Mouse (Mus musculus) thymus, postnatal 4 days (tissue): ENCODE data around the gene B630019K06Rik.
"Not testable (repeated sequence)": the region's sequence is repeated elsewhere in the genome, so short reads cannot be mapped to it uniquely, and the experiment has no call there.

Experiments
- DNase-seq: peaks from one replicate; pipeline ENCODE4 v3.0.0; 2021

Gene B630019K06Rik

GRCm38 (mm10) chrX:8892343-8893155, at the start of gene B630019K06Rik:
B630019K06Rik (plus strand) TSS chrX:8892382.
- DNase-seq: peak; percentile 50

GRCm38 (mm10) chrX:8843694-8844093, 48.5 kb upstream of the B630019K06Rik start, which contains the start of gene Gm6592:
Gm6592 (plus strand) TSS chrX:8843994.
- DNase-seq: no peak

GRCm38 (mm10) chrX:8852486-8852885, 39.7 kb upstream of the B630019K06Rik start:
- DNase-seq: no peak

- peak; percentile 68 for DNase-seq
Observed at GRCm38 (mm10) chrX:8864331-8864730, 27.9 kb upstream of the B630019K06Rik start.

GRCm38 (mm10) chrX:8873953-8874352, 18.2 kb upstream of the B630019K06Rik start, which contains the start of gene Gm5751:
Gm5751 (plus strand) TSS chrX:8874253.
- not testable (repeated sequence) for DNase-seq

- no peak for DNase-seq
Observed at GRCm38 (mm10) chrX:8884336-8884735, 7.8 kb upstream of the B630019K06Rik start.

GRCm38 (mm10) chrX:8891975-8892342, 223 bp upstream of the B630019K06Rik start:
- DNase-seq: peak; percentile 15

GRCm38 (mm10) chrX:8893182-8893651, 1.0 kb downstream of the B630019K06Rik start:
- DNase-seq: no peak

GRCm38 (mm10) chrX:8900823-8901222, 8.6 kb downstream of the B630019K06Rik start:
- DNase-seq: no peak

- no peak for DNase-seq
Observed at GRCm38 (mm10) chrX:8901906-8902472, 9.8 kb downstream of the B630019K06Rik start.

GRCm38 (mm10) chrX:8921080-8921479, 28.9 kb downstream of the B630019K06Rik start:
- no peak for DNase-seq

- DNase-seq: peak; percentile 5
Observed at GRCm38 (mm10) chrX:8921813-8922607, 29.8 kb downstream of the B630019K06Rik start.

GRCm38 (mm10) chrX:8927308-8927707, 35.1 kb downstream of the B630019K06Rik start:
- DNase-seq: no peak

- no peak for DNase-seq
Observed at GRCm38 (mm10) chrX:8944041-8944440, 51.9 kb downstream of the B630019K06Rik start.
